Mouse (Mus musculus) adipose tissue, adult 10 weeks (tissue): ENCODE data around the gene Vmn2r14. TPM values are rescaled to one million over a fixed set of nuclear protein-coding genes. Genes with fewer than 3 reads are reported as not detected.

Experiments used
- polyA plus RNA-seq: library from polyadenylated mRNA; stranded (reverse); fragments of 350-450 nt; fragmentation: Illumina TruSeq; extraction: RNeasy Lipid Tissue Mini Kit (QIAGEN cat#74804); gene quantifications from one replicate; pipeline ENCODE4 v1.2.3, GENCODE M21; 2014; ENCODE audit warnings: low read depth, low replicate concordance

The Vmn2r14 gene
- polyA plus RNA-seq = not detected

DNA sequence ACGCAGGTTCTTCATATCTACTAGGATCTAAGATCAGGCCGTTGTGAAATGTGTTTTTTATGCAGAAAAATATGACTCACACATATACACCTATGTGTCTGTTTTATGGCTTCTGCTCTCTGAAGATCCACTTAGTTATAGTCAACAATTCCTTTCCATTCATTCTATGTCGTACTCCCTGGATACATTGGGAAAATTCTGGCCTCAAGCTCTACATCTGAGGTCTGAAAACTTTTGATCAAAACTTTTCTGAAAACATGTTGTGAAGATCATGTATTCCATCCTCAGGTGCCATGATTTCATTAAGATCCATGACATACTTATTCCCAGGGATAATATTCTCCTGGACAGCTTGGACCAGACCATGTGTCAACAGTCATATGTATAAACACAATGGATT lies at the start of gene Vmn2r14:
Gene Vmn2r14 (minus strand): TSS at position 101 of the 400 bp plus-strand sequence.

GRCm38 (mm10) chr5:109192099-109192498 lies 32.4 kb downstream of the Vmn2r14 start, which contains the start of gene Vmn2r13:
Vmn2r13 (minus strand) TSS chr5:109192199.

Other genes starting within 250 kb of the Vmn2r14 start
- not detected for gene Vmn2r10, start 218.2 kb downstream of the Vmn2r14 start, polyA plus RNA-seq
- not detected for gene Vmn2r11, start 165.1 kb downstream of the Vmn2r14 start, polyA plus RNA-seq
- gene Vmn2r12, start 126.8 kb downstream of the Vmn2r14 start, polyA plus RNA-seq = not detected
- gene Vmn2r13, start 32.5 kb downstream of the Vmn2r14 start, polyA plus RNA-seq = not detected
- gene Vmn2r15, start 72.9 kb upstream of the Vmn2r14 start, polyA plus RNA-seq = not detected
- not detected for gene Vmn2r16, start 105.5 kb upstream of the Vmn2r14 start, polyA plus RNA-seq
- gene Vmn2r17, start 195.0 kb upstream of the Vmn2r14 start, polyA plus RNA-seq = not detected